Mouse (Mus musculus) heart, postnatal 14 days (tissue): ENCODE results near the gene Epha1. TPM values are rescaled to one million over a fixed set of nuclear protein-coding genes. Genes with fewer than 3 reads are reported as not detected.

Experiments
- DNase-seq, 2 experiments: peaks; one replicate each; pipeline ENCODE4 v3.0.0; 2021 to 2022
- intact Hi-C: fragments of 180-260 bp; cut with DNase I; formaldehyde crosslinking; loops from one replicate; pipeline ENCODE4 v1.15.1; 2025
- total RNA-seq, 2 experiments: library from RNA; stranded (reverse); gene quantifications; 2 replicates each; pipeline ENCODE4 v1.2.3; 2021

The Epha1 gene
- total RNA-seq, 2 experiments from 2014 or later: 0.51 to 0.67 TPM

- DNase-seq: no peak
- intact Hi-C loops: loop anchor here (2.0 kb wide), 1 partner anchor 15 kb away; no protein-coding TSS in a partner anchor
Observed at GRCm38 (mm10) chr6:42355794-42356600, 17.1 kb downstream of the Epha1 start.

DNA sequence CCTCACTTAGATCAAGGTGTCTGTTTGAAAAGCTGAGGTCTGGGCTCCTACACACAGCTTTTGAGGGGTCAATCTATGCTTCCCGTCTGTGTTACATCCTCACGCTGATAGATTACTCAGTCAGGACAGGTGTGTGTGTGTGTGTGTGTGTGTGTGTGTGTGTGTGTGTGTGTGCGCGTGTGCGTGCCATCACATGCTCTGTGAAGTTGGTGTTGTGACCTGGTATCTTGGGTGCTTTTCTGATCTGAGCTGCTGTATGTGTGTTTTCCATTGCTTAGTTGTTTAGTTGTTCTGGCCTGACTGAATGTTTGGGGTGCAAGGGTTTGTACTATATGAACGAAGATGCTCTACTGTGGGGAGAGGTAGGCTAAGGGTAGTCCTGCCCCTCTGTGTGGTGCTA, 17.7 kb downstream of the Epha1 start:
- no peak for DNase-seq
- intact Hi-C loops: no loop called here

DNA sequence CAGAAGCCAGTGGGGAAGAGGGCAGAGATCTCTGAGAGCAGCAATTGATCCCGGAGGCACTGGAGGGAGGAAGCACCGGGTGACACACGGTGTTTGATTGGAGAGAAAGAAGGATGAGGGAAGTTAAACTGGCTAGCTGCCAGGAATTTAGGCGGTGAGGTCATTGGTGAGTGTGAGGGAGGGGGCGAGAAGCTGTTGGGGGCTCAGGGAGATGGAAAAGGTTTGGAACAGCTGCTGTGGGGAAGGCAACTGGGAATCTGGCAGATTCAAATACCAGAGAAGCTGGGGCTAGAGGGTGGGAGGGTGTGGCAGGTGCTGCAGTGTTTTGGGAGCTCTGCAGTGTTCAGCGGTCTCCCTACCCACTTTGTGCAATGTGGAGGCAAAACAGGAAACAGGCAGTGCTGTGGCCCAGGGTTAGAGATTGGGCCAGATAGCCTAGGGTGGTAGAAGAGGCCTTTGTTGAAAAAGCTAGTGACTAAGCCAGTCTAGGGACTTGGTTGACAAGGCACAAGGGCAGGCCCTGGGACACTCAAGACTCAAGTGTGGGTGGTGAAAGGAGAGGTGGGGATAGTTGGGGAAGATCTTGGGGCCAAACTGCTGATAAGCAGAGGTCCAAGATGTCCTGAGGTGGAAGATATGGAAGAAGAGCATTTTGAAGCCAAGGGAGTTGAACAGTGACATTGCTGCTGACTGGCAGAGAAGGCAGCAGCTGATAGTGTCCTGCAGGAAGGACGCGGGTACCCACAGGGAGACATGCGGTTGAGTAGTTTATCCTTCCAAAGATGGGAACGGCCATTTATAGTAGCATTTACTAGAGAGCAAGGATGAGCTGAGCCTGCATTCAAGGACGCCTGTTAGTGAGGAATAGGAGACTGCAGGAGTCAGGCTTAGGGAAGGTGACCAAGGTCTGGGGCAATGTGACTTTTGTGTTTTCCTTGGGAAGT, 18.7 kb downstream of the Epha1 start:
- peak; percentile 47 to 60 for DNase-seq
- intact Hi-C loops: no loop called here

- DNase-seq: peak; percentile 16 to 33
- intact Hi-C loops: no loop called here
Observed at GRCm38 (mm10) chr6:42353180-42353579, 19.9 kb downstream of the Epha1 start.

GRCm38 (mm10) chr6:42352486-42352846, 20.6 kb downstream of the Epha1 start:
- DNase-seq: no peak
- intact Hi-C loops: no loop called here

DNA sequence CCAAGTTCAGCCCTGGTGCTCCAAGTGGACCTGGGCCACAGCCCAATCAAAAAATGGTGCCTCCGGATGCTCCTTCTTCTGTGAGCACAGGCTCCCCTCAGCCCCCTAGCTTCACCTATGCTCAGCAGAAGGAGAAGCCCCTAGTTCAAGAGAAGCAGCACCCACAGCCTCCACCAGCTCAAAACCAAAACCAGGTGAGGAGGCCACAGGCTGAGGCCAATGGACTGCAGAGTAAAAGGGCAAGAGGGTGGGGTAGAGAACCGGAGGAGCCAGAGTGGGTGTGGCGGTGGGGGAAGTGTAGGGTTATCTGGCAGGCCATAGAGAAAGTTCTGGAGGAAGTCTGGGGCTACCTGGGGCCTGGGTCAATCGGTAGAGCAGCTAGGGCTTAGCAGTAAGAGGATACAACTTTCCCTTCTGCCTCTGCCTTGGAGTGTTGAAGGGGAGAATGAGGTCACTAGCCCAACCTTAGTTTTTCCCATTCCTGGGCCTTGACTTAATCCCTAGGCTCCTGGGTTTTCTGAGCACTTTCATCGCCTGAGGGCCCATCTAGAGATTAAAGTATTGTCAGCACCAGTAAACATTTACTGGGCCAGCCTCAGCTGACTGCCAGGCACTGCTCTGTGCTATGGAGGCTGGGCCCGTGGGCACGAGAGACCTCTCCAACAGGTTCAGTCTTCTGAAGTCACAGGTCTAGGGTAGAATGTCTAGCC, 21.1 kb downstream of the Epha1 start:
- intact Hi-C loops: loop anchor here (2.0 kb wide), 1 partner anchor 23 kb away; no protein-coding TSS in a partner anchor
- peak; percentile 22 to 23 for DNase-seq

- intact Hi-C loops: loop anchor here (2.0 kb wide), 1 partner anchor 24 kb away; no protein-coding TSS in a partner anchor
Observed at GRCm38 (mm10) chr6:42350968-42351775, 21.9 kb downstream of the Epha1 start.

DNA sequence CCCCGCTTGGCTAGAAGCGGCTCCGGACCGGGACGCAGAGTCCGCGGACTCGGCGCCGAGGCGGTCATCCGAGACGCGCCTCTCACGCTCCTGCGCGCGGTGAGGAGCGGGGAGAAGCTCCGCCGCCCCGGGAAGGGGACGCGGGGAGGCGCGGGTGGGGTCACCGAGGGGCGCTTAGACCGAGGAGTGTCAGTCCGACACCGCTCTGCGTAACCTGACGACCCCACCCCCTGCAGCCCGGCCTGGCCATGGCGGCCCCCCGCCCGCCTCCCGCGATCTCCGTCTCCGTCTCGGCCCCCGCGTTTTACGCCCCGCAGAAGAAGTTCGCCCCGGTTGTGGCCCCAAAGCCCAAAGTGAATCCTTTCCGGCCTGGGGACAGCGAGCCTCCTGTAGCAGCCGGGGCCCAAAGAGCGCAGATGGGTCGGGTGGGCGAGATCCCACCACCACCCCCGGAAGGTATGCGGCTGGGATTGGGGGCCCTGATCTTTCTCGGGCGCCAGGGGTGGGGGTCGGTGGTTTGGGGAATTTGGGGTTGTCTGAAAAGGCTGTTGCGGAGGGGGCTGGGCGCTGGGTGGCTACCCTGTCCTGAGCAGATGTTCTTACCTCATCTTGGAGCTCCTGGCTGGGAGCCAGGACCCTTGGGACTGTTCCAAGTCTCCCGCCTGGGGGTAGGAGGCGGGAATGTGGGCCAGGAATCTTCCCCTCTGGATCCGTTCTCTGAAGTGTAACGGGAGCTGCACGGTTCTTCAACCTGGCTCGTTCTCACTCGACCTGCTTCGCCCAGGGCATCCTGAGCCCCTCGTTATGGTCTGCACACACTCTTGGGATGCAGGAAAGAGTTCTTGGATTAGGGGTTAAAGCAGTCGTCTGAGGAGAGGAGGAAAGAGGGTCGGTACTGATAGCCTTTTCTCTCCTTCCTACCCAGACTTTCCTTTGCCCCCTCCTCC, 22.8 kb downstream of the Epha1 start:
- DNase-seq: peak; percentile 89 to 91
- intact Hi-C loops: loop anchor here (2.0 kb wide), 1 partner anchor 25 kb away; no protein-coding TSS in a partner anchor

More at GRCm38 (mm10) chr6:42350968-42351775, 21.9 kb downstream of the Epha1 start:
- DNase-seq: peak; percentile 6 to 12

- DNase-seq: peak; percentile 92 to 94
- intact Hi-C loops: loop anchor here (2.0 kb wide), 4 partner anchors 25 to 233 kb away; partner anchors contain the start of gene Casp2
Observed at GRCm38 (mm10) chr6:42349426-42350020, 23.5 kb downstream of the Epha1 start, which contains the start of gene Zyx. TSS of gene Zyx (plus strand) at chr6:42349630.

DNA sequence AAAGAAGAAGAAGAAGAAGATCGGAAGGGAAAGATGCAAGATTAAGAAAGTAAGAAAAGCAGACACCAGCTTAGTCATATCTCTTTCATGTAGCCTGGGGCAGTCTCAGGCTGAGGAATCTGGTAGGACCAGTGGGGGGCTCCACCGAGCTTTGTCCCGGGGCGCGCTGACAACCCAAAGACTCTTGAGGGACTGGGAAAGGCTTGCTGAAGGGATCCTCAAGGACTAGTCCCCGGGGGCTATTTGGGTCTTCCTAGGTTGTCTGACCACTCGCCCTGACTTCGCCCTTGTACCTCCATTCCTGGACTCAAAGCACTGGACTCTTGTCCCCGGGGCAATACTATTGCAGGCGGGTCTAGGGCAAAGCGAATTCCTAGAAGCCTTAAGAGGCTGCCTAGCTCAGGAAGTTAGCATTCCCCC, 24.1 kb downstream of the Epha1 start:
- intact Hi-C loops: loop anchor here (2.0 kb wide), 3 partner anchors 84 to 234 kb away; partner anchors contain the start of gene Casp2
- peak; percentile 82 to 86 for DNase-seq

DNA sequence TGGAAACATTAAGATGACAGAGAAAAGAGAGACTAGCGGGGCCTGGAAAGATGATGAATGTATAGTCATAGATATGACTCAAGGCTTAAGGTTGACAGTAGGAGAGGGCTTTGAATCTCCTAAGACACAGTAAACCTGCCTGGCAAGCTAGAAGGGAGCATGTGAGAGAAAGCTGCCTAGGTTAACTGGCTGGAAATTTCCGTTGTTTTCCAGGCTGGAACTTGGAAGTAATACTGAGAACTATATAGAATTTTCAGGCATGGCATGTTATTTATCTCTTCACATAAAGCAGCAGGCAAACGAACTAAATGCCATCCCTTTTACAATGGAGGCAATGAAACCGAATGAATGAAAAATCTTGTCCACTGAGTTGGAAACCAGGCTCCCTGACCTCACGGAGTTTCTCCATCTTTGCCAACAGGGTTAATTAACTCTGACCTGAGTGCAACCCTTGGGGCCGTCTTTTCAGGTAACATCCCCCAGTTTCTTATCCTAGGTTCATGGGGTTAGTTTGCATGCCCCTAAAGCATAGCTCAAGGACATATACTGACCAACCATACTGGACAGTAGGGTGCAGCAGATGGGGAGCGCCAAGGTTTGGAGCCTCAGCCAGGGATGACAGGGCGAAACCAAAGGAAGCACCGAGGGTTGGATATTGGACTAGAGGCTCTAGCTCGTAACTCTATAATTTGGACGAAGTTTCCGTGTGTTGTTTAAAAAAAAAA, 24.6 kb downstream of the Epha1 start:
- intact Hi-C loops: loop anchor here (2.0 kb wide), 3 partner anchors 84 to 234 kb away; partner anchors contain the start of gene Casp2

GRCm38 (mm10) chr6:42344255-42344654, 28.8 kb downstream of the Epha1 start:
- intact Hi-C loops: no loop called here
- no peak for DNase-seq

More for the DNA sequence above, 24.6 kb downstream of the Epha1 start:
- no peak for DNase-seq

DNA sequence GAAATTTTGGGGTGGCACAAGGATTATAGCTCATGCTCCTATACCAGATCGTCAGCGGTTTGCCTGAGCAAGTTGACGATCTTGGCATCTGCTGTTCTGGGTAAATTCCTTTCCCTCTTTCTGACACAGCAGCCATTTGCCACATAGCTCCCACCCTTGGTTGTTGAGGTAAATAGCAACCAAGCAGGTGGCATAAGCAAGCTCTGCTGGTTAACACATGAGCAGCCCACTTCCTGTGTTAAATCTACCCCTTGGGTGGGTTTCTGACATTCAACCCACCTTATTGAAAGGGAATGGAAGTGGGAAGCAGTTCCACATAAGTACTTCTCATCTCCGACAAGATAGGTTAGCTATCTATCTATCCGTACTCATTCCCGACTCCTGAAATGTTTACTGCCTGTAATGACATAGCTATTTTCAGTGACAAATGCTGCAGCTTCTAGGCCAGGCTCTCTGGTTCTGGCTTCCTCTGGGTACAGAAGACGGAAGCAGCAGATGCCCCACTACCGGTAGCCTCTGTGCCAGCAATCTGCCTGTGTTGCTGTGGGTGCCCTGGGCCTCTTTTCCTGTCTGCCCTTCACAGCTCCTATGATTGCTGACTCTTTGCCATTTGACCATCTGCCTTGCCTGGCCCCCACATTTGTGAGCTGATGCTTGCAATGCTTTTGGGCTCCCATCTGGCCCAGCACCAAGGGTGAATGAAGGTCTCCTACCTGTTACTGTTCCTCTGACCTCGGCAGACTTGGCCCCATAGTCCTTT, 29.5 kb downstream of the Epha1 start:
- intact Hi-C loops: no loop called here
- no peak for DNase-seq

GRCm38 (mm10) chr6:42342171-42342570, 30.9 kb downstream of the Epha1 start:
- intact Hi-C loops: no loop called here
- DNase-seq: no peak

DNA sequence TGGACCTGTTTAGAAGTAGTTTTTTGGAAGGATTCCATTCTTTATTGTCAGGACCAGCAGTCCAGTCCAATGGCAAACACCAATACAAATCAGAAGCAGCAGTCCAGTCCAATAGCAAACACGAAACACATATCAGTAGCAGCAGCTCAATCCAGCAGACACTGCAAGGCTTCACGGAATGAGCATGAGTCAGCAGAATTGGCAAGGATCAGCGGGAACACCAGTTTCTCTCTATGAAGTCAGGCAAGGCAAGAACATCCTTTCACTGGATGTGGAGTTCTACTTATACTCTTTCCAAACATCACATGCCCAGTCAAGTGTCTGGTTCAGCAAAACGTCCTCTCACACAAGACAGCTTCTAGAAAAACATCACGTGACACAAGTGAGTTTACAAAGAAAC, 33.1 kb downstream of the Epha1 start:
- intact Hi-C loops: loop anchor here (10.0 kb wide), 1 partner anchor 45 kb away; no protein-coding TSS in a partner anchor
- no peak for DNase-seq

DNA sequence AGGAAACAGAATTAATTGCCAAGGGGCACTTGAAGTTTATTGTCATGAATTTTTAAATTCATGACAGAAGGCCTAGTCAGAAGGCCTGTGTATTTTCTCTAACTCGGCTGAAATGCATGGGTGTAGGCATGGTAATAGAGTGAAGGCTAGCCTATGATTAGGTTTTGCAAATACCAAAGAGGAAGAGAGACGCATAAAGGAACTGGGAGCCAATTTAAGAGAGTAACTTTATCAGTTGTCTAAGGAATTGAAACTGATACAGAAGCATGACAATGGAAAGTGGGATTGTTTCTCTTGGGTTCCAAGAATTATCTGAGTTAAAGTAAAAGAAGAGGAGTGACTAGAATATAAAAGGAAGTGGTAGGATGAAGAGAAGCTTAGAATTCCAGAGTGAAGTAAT, 33.9 kb downstream of the Epha1 start:
- DNase-seq: no peak

More for the DNA sequence above, 33.9 kb downstream of the Epha1 start:
- intact Hi-C loops: loop anchor here (10.0 kb wide), 1 partner anchor 46 kb away; no protein-coding TSS in a partner anchor
